Mouse (Mus musculus) limb, embryonic 13.5 days (tissue): ENCODE results near the gene Wdr19. TPM values are rescaled to one million over a fixed set of nuclear protein-coding genes. Genes with fewer than 3 reads are reported as not detected.
"Not testable (repeated sequence)": the region's sequence is repeated elsewhere in the genome, so short reads cannot be mapped to it uniquely, and the experiment has no call there.

Experiments
- ATAC-seq: fragments of 200-750 bp; cut with Nextera tagmentation; 2 replicates; pipeline ENCODE4 v1.8.0; 2017; ENCODE audit warnings: low read depth, moderate number of reproducible peaks, moderate TSS enrichment; ENCODE audit not compliant: low FRiP score
- H3K27ac ChIP-seq: fragments of 300-500 bp; sonication (generic); 2 replicates; pipeline ENCODE4 v1.5.1; 2015; ENCODE audit warnings: inconsistent platforms, mild to moderate bottlenecking, moderate library complexity
- H3K27me3 ChIP-seq: fragments of 300-500 bp; sonication (generic); 2 replicates; pipeline ENCODE4 v1.6.1; 2015; ENCODE audit warnings: mild to moderate bottlenecking, inconsistent platforms
- H3K36me3 ChIP-seq: fragments of 300-500 bp; sonication (generic); 2 replicates; pipeline ENCODE4 v1.6.1; 2015; ENCODE audit warnings: inconsistent platforms, mild to moderate bottlenecking, moderate library complexity
- H3K4me1 ChIP-seq: fragments of 300-500 bp; sonication (generic); 2 replicates; pipeline ENCODE4 v1.6.1; 2015; ENCODE audit warnings: inconsistent platforms
- H3K4me2 ChIP-seq: fragments of 300-500 bp; sonication (generic); replicated peaks from 2 replicates; pipeline ENCODE4 v1.6.1; 2015; ENCODE audit warnings: inconsistent platforms, mild to moderate bottlenecking, moderate library complexity
- H3K4me3 ChIP-seq: fragments of 300-500 bp; sonication (generic); 2 replicates; pipeline ENCODE4 v1.5.1; 2015; ENCODE audit warnings: moderate library complexity, mild to moderate bottlenecking, inconsistent platforms
- H3K9ac ChIP-seq: fragments of 300-500 bp; sonication (generic); 2 replicates; pipeline ENCODE4 v1.6.1; 2015; ENCODE audit warnings: mild to moderate bottlenecking, inconsistent platforms
- H3K9me3 ChIP-seq: fragments of 300-500 bp; sonication (generic); 2 replicates; pipeline ENCODE4 v1.6.1; 2016; ENCODE audit warnings: inconsistent platforms
- WGBS: fragments of 180-500 bp; shearing (Covaris S2); methylation state at CpG from one replicate; pipeline ENCODE4 v1.1.7; 2015; 5-methylcytosine and 5-hydroxymethylcytosine counted together
- polyA plus RNA-seq: library from polyadenylated mRNA; unstranded; fragments of >200 nt; fragmentation: Nextera tagmentation; extraction: Ambion mirVana; gene quantifications from 2 replicates; pipeline ENCODE4 v1.2.1, GENCODE M21; 2015

The Wdr19 gene
- polyA plus RNA-seq, 1 experiment from 2014 or later = 11.3 TPM

DNA sequence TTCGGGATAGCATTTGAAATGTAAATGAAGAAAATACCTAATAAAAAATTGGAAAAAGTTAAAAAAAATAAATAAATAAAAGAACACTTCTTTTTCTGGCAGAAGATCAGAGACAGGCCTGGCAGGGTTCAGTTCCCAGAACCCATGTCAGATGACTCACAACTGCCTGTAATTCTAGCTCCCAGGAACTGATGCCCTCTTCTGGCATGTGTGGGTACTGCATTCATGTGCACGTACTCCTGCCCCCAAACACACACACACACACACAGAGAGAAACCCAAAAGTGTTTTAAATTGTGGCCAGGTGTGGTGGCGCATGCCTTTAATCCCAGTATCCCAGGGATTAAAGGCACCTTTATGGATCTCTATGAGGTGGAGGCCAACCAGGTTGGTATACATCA lies 84.7 kb downstream of the Wdr19 start:
- H3K9ac ChIP-seq = no peak overlapping the region
- H3K4me3 ChIP-seq = no peak overlapping the region
- H3K27ac ChIP-seq = no peak overlapping the region
- H3K9me3 ChIP-seq = no peaks in the 10 kb centered on the region
- no peaks in the 10 kb centered on the region for H3K4me1 ChIP-seq
- H3K27me3 ChIP-seq = no peaks in the 10 kb centered on the region
- no peak overlapping the region for H3K4me2 ChIP-seq
- peaks cover 69% of the 10 kb centered on the region for H3K36me3 ChIP-seq
- no peak for ATAC-seq
- WGBS = 89% methylated on average over 3 of the region's 3 CpGs

DNA sequence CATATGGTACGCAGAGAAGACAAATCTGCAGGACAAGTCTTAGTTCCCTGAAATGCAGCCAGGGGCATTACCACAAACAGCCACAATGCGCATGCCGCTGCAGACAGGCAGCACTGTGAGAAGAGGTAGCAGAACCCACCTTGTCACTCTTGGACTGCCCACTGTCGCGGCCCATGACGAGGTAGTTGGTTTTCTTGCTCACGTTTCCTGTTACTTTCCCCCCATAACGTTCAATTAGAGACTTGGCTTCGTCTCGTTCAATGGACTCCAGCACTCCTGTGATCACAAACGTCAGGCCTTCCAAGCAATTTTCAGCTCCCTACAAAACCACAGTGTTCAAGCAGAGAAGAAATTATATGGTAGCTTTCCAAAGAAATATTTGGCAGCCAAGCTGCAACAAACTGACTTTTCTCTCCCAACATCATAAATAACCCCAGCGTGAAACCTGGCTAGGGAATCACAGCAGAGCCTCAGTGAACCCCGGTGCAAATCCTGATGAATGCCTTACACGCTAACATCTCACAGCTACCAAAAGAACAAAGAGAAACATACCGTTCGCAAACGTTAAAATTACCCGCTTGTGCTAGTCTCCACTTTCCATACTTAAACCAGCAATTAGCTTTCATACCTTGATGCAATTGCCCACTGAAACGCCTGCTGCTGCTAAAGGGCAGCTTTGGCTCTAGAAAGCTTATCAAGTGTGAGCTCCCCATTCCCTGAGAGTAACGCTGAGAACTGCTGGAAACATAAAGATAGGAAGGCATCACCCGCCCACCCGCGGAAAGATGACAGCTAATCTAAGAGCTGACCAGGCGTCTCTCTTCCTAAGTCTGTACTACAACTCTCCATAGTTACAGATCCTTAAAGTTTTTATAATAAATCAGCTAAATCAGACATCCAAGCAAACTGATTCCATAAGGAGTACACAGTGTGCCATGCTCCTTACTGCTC lies 88.5 kb downstream of the Wdr19 start:
- Histone ChIP-seq H3K27ac (no peak overlapping the region; the same call in 1 of the 2 replicates), H3K4me1 (no peaks in the 10 kb centered on the region), H3K4me2 (no peak overlapping the region), H3K36me3 (peaks cover 79% of the 10 kb centered on the region), H3K27me3 (no peaks in the 10 kb centered on the region), H3K9ac (no peak overlapping the region), H3K9me3 (no peaks in the 10 kb centered on the region), H3K4me3 (no peak overlapping the region)
- WGBS = 85% methylated on average over 24 of the region's 24 CpGs
- no peak for ATAC-seq

DNA sequence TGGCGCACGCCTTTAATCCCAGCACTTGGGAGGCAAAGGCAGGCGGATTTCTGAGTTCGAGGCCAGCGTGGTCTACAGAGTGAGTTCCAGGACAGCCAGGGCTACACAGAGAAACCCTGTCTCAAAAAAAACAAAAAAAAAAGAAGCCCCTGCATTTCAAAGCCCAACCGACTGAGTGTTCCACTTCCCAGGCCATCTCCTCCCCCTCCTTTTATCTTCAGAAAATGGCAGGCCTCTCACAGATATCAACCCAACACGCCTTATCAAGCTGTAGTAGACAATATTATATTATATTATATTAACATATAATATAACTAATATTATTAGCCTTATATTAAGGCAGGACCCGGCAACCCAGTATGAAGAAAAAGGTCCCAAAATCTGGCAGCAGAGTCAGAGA lies 89.5 kb downstream of the Wdr19 start:
- H3K36me3 ChIP-seq = peaks cover 82% of the 10 kb centered on the region
- not testable (repeated sequence) for ATAC-seq, H3K4me3 ChIP-seq, H3K4me2 ChIP-seq, H3K27me3 ChIP-seq, H3K9me3 ChIP-seq, H3K4me1 ChIP-seq, H3K27ac ChIP-seq, H3K9ac ChIP-seq
- WGBS = 84% methylated on average over 8 of the region's 8 CpGs

DNA sequence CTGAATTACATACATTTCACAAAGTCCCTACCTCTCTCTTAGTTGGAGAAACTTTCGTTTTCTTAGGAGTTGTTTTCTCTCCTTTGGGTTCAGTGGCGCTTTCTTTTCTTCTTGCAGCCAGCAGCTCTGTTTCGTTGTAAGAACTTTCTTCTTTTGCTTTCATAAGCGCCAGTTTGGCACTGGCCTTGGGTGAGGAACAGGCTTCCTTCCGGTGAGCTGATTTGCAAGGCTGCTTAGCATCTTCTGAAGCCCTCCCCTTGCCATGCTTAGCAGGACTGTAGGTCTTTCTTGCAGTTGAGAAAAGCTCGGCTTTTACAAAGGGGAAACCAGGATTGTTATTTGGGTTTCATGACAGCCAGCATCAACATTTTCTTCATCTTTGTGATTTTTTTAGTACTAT lies 94.1 kb downstream of the Wdr19 start:
- Histone ChIP-seq H3K9me3 (no peaks in the 10 kb centered on the region), H3K4me1 (no peaks in the 10 kb centered on the region), H3K27me3 (no peaks in the 10 kb centered on the region), H3K4me2 (no peak overlapping the region), H3K27ac (no peak overlapping the region), H3K4me3 (no peak overlapping the region), H3K9ac (no peak overlapping the region), H3K36me3 (peaks cover 69% of the 10 kb centered on the region)
- no peak for ATAC-seq
- 92% methylated on average over 6 of the region's 6 CpGs for whole genome bisulfite sequencing

DNA sequence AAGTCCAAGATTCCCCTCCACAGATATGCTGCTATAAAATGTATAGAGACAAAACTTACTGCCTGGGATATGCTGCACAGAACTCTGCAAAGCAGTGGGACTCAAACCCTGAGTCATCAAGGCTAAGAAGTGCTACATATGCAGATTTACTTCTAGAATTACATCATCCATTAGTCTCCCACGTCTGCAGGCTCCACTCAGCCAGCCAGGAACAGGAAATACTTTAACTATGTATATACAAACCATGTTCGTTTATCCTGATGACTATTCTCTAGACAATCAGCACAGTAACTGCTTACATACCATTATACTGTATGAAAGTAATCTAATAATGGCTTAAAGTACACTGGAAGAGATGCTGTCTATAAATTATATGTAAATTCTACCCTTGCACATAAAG lies 94.8 kb downstream of the Wdr19 start:
- Histone ChIP-seq H3K36me3 (peaks cover 67% of the 10 kb centered on the region), H3K27me3 (no peaks in the 10 kb centered on the region), H3K4me1 (no peaks in the 10 kb centered on the region), H3K9ac (no peak overlapping the region), H3K4me3 (no peak overlapping the region), H3K9me3 (no peaks in the 10 kb centered on the region), H3K4me2 (no peak overlapping the region), H3K27ac (no peak overlapping the region)
- WGBS = 63% methylated on average over 2 of the region's 2 CpGs
- ATAC-seq = no peak

DNA sequence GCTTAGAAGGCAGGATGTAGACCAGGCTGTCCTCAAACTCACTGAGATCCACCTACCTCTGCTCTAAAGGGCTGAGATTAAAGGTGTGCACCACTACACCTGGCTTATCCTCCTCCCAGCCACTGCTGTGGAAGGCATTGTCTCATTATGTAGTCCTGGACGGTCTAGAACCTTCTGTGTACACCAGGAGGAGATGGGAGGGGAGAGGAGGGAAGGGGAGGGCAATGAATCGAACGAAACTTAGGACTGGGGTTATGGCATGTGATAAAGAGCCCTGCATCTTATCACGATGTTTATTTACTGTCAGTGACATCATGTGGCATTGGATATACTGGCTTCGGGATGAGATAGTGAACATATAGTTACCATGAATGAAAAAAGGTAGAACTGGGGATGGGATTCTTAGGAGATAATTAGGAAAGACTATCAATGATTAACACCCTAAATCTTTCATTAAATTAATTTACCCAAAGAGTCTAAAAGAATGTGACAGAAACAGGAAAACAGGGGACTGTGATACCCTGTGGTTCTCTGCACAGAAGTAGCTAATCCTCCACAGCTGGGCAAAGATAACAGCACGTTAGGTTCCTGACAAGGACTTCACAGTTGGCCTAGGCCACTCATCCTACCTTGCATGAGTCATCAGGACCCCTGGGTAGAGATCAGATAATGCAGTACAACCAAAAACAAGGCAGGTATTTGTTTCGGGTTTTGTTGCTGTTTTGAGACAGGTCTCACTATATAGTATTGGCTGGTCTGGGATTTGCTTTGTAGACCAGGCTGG lies 98.9 kb downstream of the Wdr19 start:
- H3K9me3 ChIP-seq = no peaks in the 10 kb centered on the region
- H3K4me2 ChIP-seq = no peak overlapping the region
- no peaks in the 10 kb centered on the region for H3K27me3 ChIP-seq
- no peak for ATAC-seq
- H3K36me3 ChIP-seq = peaks cover 63% of the 10 kb centered on the region
- H3K9ac ChIP-seq = no peak overlapping the region
- no peaks in the 10 kb centered on the region for H3K4me1 ChIP-seq
- WGBS = 89% methylated on average over 7 of the region's 7 CpGs
- no peak overlapping the region for H3K4me3 ChIP-seq
- H3K27ac ChIP-seq = no peak overlapping the region

DNA sequence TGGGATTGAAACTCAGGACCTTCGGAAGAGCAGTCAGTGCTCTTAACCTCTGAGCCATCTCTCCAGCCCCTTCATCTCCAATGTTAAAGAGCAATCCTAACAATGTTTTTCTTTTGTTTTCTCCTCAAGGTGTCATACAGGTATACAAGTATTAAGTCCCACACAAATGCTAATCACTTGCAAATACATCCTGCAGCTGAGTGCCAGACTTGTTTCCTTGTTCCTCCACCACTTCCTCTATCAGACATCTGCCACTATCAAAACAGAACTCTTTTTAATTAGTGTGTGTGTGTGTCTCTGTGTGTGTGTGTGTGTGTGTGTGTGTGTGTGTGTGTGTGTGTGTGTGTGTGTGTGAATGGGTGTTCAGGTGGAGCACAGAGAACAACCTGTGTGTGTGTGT lies 100.1 kb downstream of the Wdr19 start:
- not testable (repeated sequence) for H3K9ac ChIP-seq

DNA sequence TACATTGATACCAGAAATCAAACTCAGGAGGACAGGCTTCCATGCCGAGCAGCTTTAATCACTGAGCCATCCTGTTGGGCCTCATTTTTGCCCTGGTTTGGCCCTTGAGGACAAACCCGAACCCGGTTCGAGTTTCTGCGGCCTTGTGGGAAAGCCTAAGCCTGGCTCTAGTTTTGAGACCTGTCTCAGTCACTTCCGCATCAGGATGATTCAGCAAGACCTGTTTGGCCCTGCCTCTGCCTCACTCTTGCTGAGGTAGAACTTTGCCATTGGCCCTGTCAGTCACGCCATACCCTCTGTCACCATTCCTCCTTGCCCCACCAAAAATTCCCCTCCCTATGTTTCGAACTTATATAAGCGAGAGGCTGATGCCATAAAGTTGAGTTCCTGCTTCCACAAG lies 100.6 kb downstream of the Wdr19 start:
- Histone ChIP-seq H3K4me1 (no peaks in the 10 kb centered on the region), H3K27ac (no peak overlapping the region), H3K27me3 (no peaks in the 10 kb centered on the region), H3K4me3 (no peak overlapping the region), H3K9me3 (no peaks in the 10 kb centered on the region), H3K9ac (no peak overlapping the region), H3K4me2 (no peak overlapping the region), H3K36me3 (peaks cover 60% of the 10 kb centered on the region)
- 89% methylated on average over 9 of the region's 9 CpGs for WGBS
- ATAC-seq = no peak

More for the DNA sequence above, 100.1 kb downstream of the Wdr19 start:
- H3K36me3 ChIP-seq = peaks cover 60% of the 10 kb centered on the region
- H3K4me1 ChIP-seq, ATAC-seq, H3K4me3 ChIP-seq, H3K27me3 ChIP-seq, H3K4me2 ChIP-seq, H3K27ac ChIP-seq, H3K9me3 ChIP-seq: not testable (repeated sequence)
- WGBS = 92% methylated on average over 1 of the region's 1 CpGs

DNA sequence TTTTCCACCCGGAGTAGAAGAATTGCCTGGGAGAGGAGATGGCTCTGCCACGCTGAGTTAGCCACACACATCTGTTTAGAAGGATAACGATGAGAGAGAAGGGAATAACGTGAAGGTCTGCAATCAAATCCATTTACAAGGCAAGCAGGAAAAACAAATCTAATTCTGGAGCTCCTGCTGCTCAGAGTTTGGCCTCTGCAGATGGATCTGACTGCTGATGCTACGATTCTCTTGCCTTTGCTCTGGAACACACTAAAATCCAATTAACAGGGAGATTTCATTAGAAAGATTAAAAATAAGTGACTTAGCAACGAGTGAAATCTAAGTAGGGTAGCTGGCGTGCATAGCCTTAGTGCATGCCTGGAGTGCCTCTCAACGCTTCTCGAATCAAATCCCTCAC lies 106.0 kb downstream of the Wdr19 start:
- no peak for ATAC-seq
- peaks cover 70% of the 10 kb centered on the region for H3K36me3 ChIP-seq

DNA sequence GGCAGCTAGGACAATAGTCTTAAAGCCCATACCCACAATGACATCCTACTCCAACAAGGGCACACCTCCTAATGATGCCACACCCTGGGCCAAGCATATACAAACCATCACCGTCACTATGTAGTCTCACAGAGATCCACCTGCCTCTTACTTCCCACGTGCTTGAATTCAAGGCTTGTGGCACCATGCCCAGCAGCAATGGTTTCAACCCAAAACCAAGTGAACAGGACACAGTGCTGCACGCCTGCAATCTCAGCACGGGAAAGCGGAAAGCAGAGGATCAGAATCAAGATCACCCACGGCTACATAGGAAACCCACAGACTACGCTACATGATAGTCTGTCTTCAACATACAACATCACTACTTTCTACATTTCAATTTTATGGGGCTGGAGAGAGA lies 108.7 kb downstream of the Wdr19 start:
- ATAC-seq = no peak
- peaks cover 76% of the 10 kb centered on the region for H3K36me3 ChIP-seq

More for the DNA sequence above, 106.0 kb downstream of the Wdr19 start:
- Histone ChIP-seq H3K9me3 (no peaks in the 10 kb centered on the region), H3K9ac (no peak overlapping the region), H3K27me3 (no peaks in the 10 kb centered on the region), H3K4me3 (no peak overlapping the region), H3K4me2 (no peak overlapping the region), H3K27ac (no peak overlapping the region), H3K4me1 (no peaks in the 10 kb centered on the region)
- 70% methylated on average over 9 of the region's 9 CpGs for WGBS

DNA sequence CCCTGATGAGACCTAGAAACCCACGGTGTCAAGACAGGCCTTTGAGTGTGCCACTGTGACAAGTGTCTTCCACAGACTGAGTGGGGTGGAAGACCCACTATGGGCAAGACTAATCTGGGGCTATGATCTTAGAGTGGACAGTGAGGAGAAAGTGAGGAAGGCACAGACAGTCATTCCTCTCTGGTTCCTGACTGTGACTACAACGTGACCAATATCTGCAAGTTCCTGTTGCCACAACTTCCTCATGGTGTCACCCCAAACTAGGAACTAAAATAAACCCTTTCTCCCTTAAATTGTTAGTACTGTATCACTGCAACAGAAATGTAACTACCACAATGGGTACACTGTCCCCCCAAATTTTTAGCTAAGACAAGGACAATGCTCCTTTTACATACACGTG lies 109.4 kb downstream of the Wdr19 start:
- no peaks in the 10 kb centered on the region for H3K4me1 ChIP-seq
- 93% methylated on average over 3 of the region's 3 CpGs for WGBS
- no peak overlapping the region for H3K27ac ChIP-seq
- no peaks in the 10 kb centered on the region for H3K27me3 ChIP-seq
- no peaks in the 10 kb centered on the region for H3K9me3 ChIP-seq
- ATAC-seq = no peak
- H3K9ac ChIP-seq = no peak overlapping the region
- peaks cover 80% of the 10 kb centered on the region for H3K36me3 ChIP-seq
- H3K4me3 ChIP-seq = no peak overlapping the region
- H3K4me2 ChIP-seq = no peak overlapping the region

More for the DNA sequence above, 108.7 kb downstream of the Wdr19 start:
- WGBS = 96% methylated on average over 7 of the region's 7 CpGs
- Histone ChIP-seq H3K9ac (no peak overlapping the region), H3K27me3 (no peaks in the 10 kb centered on the region), H3K4me3 (no peak overlapping the region), H3K9me3 (no peaks in the 10 kb centered on the region), H3K27ac (no peak overlapping the region), H3K4me1 (no peaks in the 10 kb centered on the region), H3K4me2 (no peak overlapping the region)
